Mouse (Mus musculus): ENCODE results near the gene March11. TPM values are rescaled to one million over a fixed set of nuclear protein-coding genes. Genes with fewer than 3 reads are reported as not detected.

The March11 gene
- polyA plus RNA-seq, 1 experiment from 2014 or later = 5.2 TPM

DNA sequence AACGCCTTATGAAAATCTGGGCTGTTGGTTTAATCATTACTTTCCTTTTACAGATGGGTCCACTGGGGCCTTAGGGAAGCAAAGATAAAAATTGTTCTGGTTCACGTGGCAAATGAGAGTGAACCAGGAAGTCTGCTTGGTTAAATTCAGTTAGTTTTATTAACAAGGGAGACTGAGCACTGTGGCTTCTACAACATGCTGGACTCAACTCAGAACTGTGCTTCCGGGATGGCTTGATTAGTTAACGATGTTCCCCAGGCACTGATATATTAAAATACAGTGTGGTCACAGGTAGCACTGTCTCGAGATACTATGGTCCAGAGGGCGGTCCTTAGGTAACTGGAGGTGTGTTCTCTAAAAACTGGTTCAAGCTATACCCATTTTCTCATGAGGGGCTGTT, 32.1 kb downstream of the March11 start:
- Histone ChIP-seq H3K27me3 (ENCODE audit: control insufficient read depth, insufficient read depth, low read length) (no peaks in the 10 kb centered on the region), H3K27ac (ENCODE audit: low read depth, low read length) (no peak overlapping the region), H3K9me3 (ENCODE audit: control insufficient read depth, low read length) (no peaks in the 10 kb centered on the region), H3K4me3 (ENCODE audit: low read depth, low read length) (no peak overlapping the region), H3K4me1 (ENCODE audit: control insufficient read depth, insufficient read depth, low read length) (no peaks in the 10 kb centered on the region), H3K4me2 (ENCODE audit: low read depth) (no peak overlapping the region), H3K9ac (ENCODE audit: low read length) (no peak overlapping the region), H3K36me3 (ENCODE audit: control insufficient read depth, insufficient read depth, low read length) (no peaks in the 10 kb centered on the region)
- ATAC-seq (ENCODE audit: insufficient read depth, low FRiP score, low TSS enrichment) (no peak), DNase-seq (ENCODE audit: low spot score) (no peak)
- 84% methylated on average over 6 of the region's 6 CpGs for WGBS

DNA sequence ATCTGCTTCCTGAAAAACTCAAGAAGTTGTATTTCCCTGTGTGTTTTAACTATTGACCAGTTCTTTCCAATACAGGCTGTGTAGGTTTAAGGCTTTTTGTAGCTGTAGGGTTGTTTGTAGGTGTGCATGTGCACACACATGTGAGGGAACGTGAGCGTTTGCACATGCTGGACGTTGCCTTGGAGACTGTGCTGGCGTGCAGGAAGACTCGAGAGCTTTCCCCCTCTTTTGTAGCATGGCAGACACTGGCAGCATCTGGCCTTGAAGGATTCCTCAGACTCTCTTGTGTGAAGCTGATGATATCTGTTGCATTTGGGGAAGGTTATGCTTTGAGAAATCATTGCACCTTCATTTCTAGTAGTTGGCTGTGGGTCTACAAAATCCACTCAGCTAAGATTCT, 35.5 kb downstream of the March11 start:
- no peak overlapping the region for H3K4me2 ChIP-seq (ENCODE audit: low read depth)
- no peaks in the 10 kb centered on the region for H3K9me3 ChIP-seq (ENCODE audit: control insufficient read depth, low read length)
- H3K4me3 ChIP-seq (ENCODE audit: low read depth, low read length) = no peak overlapping the region
- H3K27me3 ChIP-seq (ENCODE audit: control insufficient read depth, insufficient read depth, low read length) = no peaks in the 10 kb centered on the region
- no peak overlapping the region for H3K9ac ChIP-seq (ENCODE audit: low read length)
- no peaks in the 10 kb centered on the region for H3K4me1 ChIP-seq (ENCODE audit: control insufficient read depth, insufficient read depth, low read length)
- no peaks in the 10 kb centered on the region for H3K36me3 ChIP-seq (ENCODE audit: control insufficient read depth, insufficient read depth, low read length)
- WGBS = 86% methylated on average over 5 of the region's 5 CpGs
- no peak overlapping the region for H3K27ac ChIP-seq (ENCODE audit: low read depth, low read length)
- ATAC-seq (ENCODE audit: insufficient read depth, low FRiP score, low TSS enrichment) = no peak
- DNase-seq (ENCODE audit: low spot score) = no peak

DNA sequence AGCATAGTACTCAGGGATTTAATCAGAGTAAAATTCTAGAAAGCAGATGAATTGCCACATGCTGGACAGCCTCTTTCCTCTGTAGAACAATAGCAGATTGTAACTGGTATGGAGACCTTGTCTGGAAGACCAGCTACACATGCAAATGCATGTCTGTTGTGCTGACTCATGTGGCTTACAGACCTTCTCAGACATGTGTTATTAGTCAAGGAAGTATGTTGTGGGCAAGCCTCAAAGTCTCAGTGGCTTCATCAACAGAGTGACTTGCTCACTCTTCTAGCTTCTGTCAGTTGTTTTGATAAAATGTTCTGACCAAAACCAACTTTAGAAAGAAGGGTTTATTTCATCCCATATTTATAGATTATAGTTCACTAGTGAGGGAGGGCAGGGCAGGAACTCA, 44.8 kb downstream of the March11 start:
- Histone ChIP-seq H3K36me3 (ENCODE audit: control insufficient read depth, insufficient read depth, low read length) (no peaks in the 10 kb centered on the region), H3K4me3 (ENCODE audit: low read depth, low read length) (no peak overlapping the region), H3K27ac (ENCODE audit: low read depth, low read length) (no peak overlapping the region), H3K27me3 (ENCODE audit: control insufficient read depth, insufficient read depth, low read length) (no peaks in the 10 kb centered on the region), H3K4me1 (ENCODE audit: control insufficient read depth, insufficient read depth, low read length) (no peaks in the 10 kb centered on the region), H3K9me3 (ENCODE audit: control insufficient read depth, low read length) (no peaks in the 10 kb centered on the region), H3K9ac (ENCODE audit: low read length) (no peak overlapping the region), H3K4me2 (ENCODE audit: low read depth) (no peak overlapping the region)
- no peak for DNase-seq (ENCODE audit: low spot score)
- no peak for ATAC-seq (ENCODE audit: insufficient read depth, low FRiP score, low TSS enrichment)

DNA sequence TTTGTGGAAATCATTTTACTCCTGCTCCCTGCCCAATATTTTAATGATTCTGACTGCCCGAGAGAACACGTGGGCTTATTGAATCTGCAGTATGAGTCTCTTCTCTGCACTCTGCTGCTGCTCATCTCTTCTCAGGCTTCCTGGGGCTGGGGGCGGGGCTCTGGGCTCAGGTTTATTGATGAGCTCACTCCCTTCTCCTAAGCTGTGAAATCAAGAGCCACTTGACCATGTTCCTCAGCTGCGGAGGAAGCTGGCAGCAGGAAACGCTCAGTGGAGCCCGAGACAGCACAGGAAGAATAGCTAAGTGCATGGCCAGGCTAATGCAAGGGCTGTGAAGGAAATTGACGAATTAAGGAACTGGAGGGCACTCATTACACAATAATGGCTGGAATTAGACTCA, 56.5 kb downstream of the March11 start:
- H3K4me2 ChIP-seq (ENCODE audit: low read depth) = no peak overlapping the region
- peak; percentile 50 for ATAC-seq (ENCODE audit: insufficient read depth, low FRiP score, low TSS enrichment)
- no peaks in the 10 kb centered on the region for H3K27me3 ChIP-seq (ENCODE audit: control insufficient read depth, insufficient read depth, low read length)
- H3K4me1 ChIP-seq (ENCODE audit: control insufficient read depth, insufficient read depth, low read length) = peaks cover 2% of the 10 kb centered on the region; the same call in 1 of the 2 replicates
- H3K4me3 ChIP-seq (ENCODE audit: low read depth, low read length) = no peak overlapping the region
- H3K9ac ChIP-seq (ENCODE audit: low read length) = no peak overlapping the region
- peak; percentile 31 for DNase-seq (ENCODE audit: low spot score)
- 21% methylated on average over 7 of the region's 7 CpGs for WGBS
- H3K36me3 ChIP-seq (ENCODE audit: control insufficient read depth, insufficient read depth, low read length) = no peaks in the 10 kb centered on the region
- no peak overlapping the region for H3K27ac ChIP-seq (ENCODE audit: low read depth, low read length)
- H3K9me3 ChIP-seq (ENCODE audit: control insufficient read depth, low read length) = no peaks in the 10 kb centered on the region

DNA sequence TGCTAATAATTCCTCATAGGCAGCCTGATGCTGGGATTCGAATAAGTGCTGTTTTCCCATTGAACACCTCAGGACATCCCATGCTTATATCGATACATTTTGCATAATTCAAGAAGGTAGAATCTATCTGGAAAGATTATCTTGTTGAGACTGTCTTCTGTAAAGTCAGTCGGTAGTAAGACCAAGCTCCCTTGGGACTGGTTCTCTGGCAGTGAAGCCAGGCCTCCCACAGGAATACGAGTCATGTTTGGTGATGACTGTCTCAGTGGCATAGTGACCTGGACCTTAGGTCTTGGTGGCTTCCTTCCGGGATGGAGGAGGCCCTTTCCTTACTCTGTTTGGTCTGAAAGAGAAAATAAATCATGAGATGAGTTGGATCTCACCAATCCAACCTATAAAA, 57.7 kb downstream of the March11 start:
- Histone ChIP-seq H3K9ac (ENCODE audit: low read length) (no peak overlapping the region), H3K27ac (ENCODE audit: low read depth, low read length) (no peak overlapping the region), H3K9me3 (ENCODE audit: control insufficient read depth, low read length) (no peaks in the 10 kb centered on the region), H3K27me3 (ENCODE audit: control insufficient read depth, insufficient read depth, low read length) (no peaks in the 10 kb centered on the region), H3K36me3 (ENCODE audit: control insufficient read depth, insufficient read depth, low read length) (no peaks in the 10 kb centered on the region), H3K4me1 (ENCODE audit: control insufficient read depth, insufficient read depth, low read length) (peaks cover 2% of the 10 kb centered on the region; the same call in 1 of the 2 replicates), H3K4me3 (ENCODE audit: low read depth, low read length) (no peak overlapping the region), H3K4me2 (ENCODE audit: low read depth) (no peak overlapping the region)
- DNase-seq (ENCODE audit: low spot score) (no peak), ATAC-seq (ENCODE audit: insufficient read depth, low FRiP score, low TSS enrichment) (no peak)
- WGBS = 87% methylated on average over 5 of the region's 5 CpGs

DNA sequence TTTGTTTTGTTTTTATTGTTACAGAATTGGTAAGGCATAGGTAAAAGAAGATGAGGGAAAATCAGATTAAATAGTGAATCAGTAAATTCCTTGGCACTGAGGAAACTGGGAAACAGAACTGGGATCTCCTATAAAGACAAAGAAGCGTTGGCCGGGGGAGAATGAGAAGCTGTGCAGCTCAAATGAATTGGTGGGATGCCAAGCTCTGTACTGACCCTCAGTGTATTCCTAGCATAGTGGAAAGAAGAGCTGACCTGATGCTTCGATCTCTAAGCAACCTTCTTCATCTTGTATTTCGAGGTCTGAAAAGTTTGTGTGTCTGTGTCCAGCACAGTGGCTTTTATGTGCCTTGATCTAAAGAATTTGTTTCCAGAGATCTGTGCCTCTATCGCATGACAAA, 64.9 kb downstream of the March11 start:
- H3K9me3 ChIP-seq (ENCODE audit: control insufficient read depth, low read length) = no peaks in the 10 kb centered on the region
- 89% methylated on average over 5 of the region's 5 CpGs for WGBS

DNA sequence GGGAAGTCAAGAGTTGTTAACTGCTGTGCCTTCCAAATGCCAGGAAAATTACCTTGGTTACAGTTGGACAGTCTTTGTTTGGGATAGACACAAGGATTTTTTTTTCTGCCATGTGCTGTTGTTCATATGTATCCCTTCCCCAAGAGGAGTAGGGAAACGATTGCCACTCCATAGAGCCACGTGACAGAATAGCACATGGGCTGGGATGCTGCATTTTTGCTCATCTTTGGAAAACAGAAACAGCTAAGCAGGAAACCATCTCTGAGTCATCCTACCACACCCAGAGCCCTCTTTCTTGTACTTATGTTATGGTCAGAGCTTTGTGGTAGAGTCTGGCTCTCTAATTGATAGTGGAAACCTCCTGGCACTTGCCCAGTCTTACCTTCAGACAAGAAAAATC, 65.4 kb downstream of the March11 start:
- no peaks in the 10 kb centered on the region for H3K9me3 ChIP-seq (ENCODE audit: control insufficient read depth, low read length)
- H3K4me1 ChIP-seq (ENCODE audit: control insufficient read depth, insufficient read depth, low read length) = no peaks in the 10 kb centered on the region
- 87% methylated on average over 2 of the region's 2 CpGs for WGBS
- no peak for ATAC-seq (ENCODE audit: insufficient read depth, low FRiP score, low TSS enrichment)
- no peak overlapping the region for H3K27ac ChIP-seq (ENCODE audit: low read depth, low read length)
- no peak overlapping the region for H3K4me2 ChIP-seq (ENCODE audit: low read depth)
- H3K4me3 ChIP-seq (ENCODE audit: low read depth, low read length) = no peak overlapping the region
- DNase-seq (ENCODE audit: low spot score) = no peak
- H3K36me3 ChIP-seq (ENCODE audit: control insufficient read depth, insufficient read depth, low read length) = no peaks in the 10 kb centered on the region
- H3K27me3 ChIP-seq (ENCODE audit: control insufficient read depth, insufficient read depth, low read length) = no peaks in the 10 kb centered on the region
- no peak overlapping the region for H3K9ac ChIP-seq (ENCODE audit: low read length)

More for the DNA sequence above, 64.9 kb downstream of the March11 start:
- Histone ChIP-seq H3K27me3 (ENCODE audit: control insufficient read depth, insufficient read depth, low read length) (no peaks in the 10 kb centered on the region), H3K4me3 (ENCODE audit: low read depth, low read length) (no peak overlapping the region), H3K36me3 (ENCODE audit: control insufficient read depth, insufficient read depth, low read length) (no peaks in the 10 kb centered on the region), H3K27ac (ENCODE audit: low read depth, low read length) (no peak overlapping the region), H3K4me1 (ENCODE audit: control insufficient read depth, insufficient read depth, low read length) (no peaks in the 10 kb centered on the region), H3K4me2 (ENCODE audit: low read depth) (no peak overlapping the region), H3K9ac (ENCODE audit: low read length) (no peak overlapping the region)
- ATAC-seq (ENCODE audit: insufficient read depth, low FRiP score, low TSS enrichment) = no peak
- no peak for DNase-seq (ENCODE audit: low spot score)

DNA sequence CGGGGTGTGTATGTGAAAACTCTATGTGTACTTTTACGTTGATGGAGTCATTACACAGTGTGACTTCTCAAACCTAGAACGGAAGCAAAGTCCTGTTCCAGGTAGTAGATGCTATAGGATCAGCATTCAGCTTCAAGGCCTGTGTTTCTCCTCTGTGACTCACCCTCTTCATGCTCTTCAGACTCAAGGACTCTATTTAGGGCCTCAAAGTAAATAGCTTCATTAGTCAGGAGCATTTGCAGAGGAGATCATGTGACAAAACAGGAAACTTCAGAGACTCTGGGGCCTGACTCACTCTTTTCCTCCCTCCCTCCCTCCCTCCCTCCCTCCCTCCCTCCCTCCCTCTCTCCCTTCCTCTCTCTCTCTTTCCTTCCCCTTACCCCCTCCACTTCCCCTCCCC, 66.1 kb downstream of the March11 start:
- H3K4me2 ChIP-seq (ENCODE audit: low read depth) = no peak overlapping the region
- no peak for ATAC-seq (ENCODE audit: insufficient read depth, low FRiP score, low TSS enrichment)
- no peak overlapping the region for H3K4me3 ChIP-seq (ENCODE audit: low read depth, low read length)
- DNase-seq (ENCODE audit: low spot score) = no peak
- H3K9ac ChIP-seq (ENCODE audit: low read length) = no peak overlapping the region
- H3K27ac ChIP-seq (ENCODE audit: low read depth, low read length) = no peak overlapping the region
- H3K4me1 ChIP-seq (ENCODE audit: control insufficient read depth, insufficient read depth, low read length) = no peaks in the 10 kb centered on the region
- WGBS = 88% methylated on average over 3 of the region's 3 CpGs
- H3K9me3 ChIP-seq (ENCODE audit: control insufficient read depth, low read length) = no peaks in the 10 kb centered on the region
- no peaks in the 10 kb centered on the region for H3K27me3 ChIP-seq (ENCODE audit: control insufficient read depth, insufficient read depth, low read length)
- H3K36me3 ChIP-seq (ENCODE audit: control insufficient read depth, insufficient read depth, low read length) = no peaks in the 10 kb centered on the region

DNA sequence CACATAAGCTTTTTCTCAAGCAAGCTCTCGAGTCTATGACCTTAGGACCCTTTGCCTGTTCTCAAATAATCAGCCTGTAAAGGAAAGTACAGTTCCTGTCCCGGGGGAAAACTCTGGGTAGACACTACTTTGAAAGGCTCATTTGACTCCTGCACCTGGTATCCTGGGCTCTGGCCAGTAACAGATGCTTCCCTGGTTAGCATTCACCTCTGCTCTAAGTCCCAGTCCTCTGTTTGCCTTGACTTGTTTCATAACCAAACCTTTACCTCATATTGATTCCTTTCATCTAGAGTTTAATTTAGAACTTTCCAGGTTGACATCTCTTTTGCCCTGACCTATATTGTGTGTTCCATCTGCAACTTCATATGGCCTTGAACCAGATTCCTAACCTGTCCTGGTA, 68.5 kb downstream of the March11 start:
- Histone ChIP-seq H3K9me3 (ENCODE audit: control insufficient read depth, low read length) (no peaks in the 10 kb centered on the region), H3K4me3 (ENCODE audit: low read depth, low read length) (no peak overlapping the region), H3K27me3 (ENCODE audit: control insufficient read depth, insufficient read depth, low read length) (no peaks in the 10 kb centered on the region), H3K4me1 (ENCODE audit: control insufficient read depth, insufficient read depth, low read length) (no peaks in the 10 kb centered on the region), H3K9ac (ENCODE audit: low read length) (no peak overlapping the region), H3K27ac (ENCODE audit: low read depth, low read length) (no peak overlapping the region), H3K4me2 (ENCODE audit: low read depth) (no peak overlapping the region), H3K36me3 (ENCODE audit: control insufficient read depth, insufficient read depth, low read length) (no peaks in the 10 kb centered on the region)
- 57% methylated on average over 2 of the region's 2 CpGs for WGBS
- DNase-seq (ENCODE audit: low spot score) (no peak), ATAC-seq (ENCODE audit: insufficient read depth, low FRiP score, low TSS enrichment) (no peak)
